Mouse (Mus musculus) ZHBTc4 (cell line): ENCODE results near the gene Cog2.
A peak's percentile ranks its signal among the peaks of the same experiment; 100 is the strongest.

Experiments used
- DNase-seq: peaks from one replicate; pipeline ENCODE4 v3.0.0-alpha.2; 2011; ENCODE audit warnings: low read depth, low spot score

Gene Cog2

GRCm38 (mm10) chr8:124520249-124521080 lies at the start of gene Cog2:
Cog2 (plus strand) TSS chr8:124520767.
- peak; percentile 98 for DNase-seq

- no peak for DNase-seq
Observed at GRCm38 (mm10) chr8:124475690-124476089, 44.9 kb upstream of the Cog2 start.

- DNase-seq = no peak
Observed at GRCm38 (mm10) chr8:124476701-124477100, 43.9 kb upstream of the Cog2 start.

- no peak for DNase-seq
Observed at GRCm38 (mm10) chr8:124479251-124479650, 41.3 kb upstream of the Cog2 start.

- DNase-seq = no peak
Observed at GRCm38 (mm10) chr8:124480321-124480720, 40.2 kb upstream of the Cog2 start.

- no peak for DNase-seq
Observed at GRCm38 (mm10) chr8:124482790-124483189, 37.8 kb upstream of the Cog2 start.

- DNase-seq = peak; percentile 88
Observed at GRCm38 (mm10) chr8:124483356-124484115, 37.0 kb upstream of the Cog2 start.

- DNase-seq = no peak
Observed at GRCm38 (mm10) chr8:124489311-124489710, 31.3 kb upstream of the Cog2 start.

- peak; percentile 71 for DNase-seq
Observed at GRCm38 (mm10) chr8:124489786-124490185, 30.8 kb upstream of the Cog2 start.

GRCm38 (mm10) chr8:124494397-124494796 lies 26.2 kb upstream of the Cog2 start:
- no peak for DNase-seq

GRCm38 (mm10) chr8:124494955-124495354 lies 25.6 kb upstream of the Cog2 start:
- DNase-seq = no peak

GRCm38 (mm10) chr8:124495676-124496075 lies 24.9 kb upstream of the Cog2 start:
- peak; percentile 23 for DNase-seq

- DNase-seq = no peak
Observed at GRCm38 (mm10) chr8:124496266-124496665, 24.3 kb upstream of the Cog2 start.

GRCm38 (mm10) chr8:124496871-124497270 lies 23.7 kb upstream of the Cog2 start:
- no peak for DNase-seq

- DNase-seq = no peak
Observed at GRCm38 (mm10) chr8:124498398-124498797, 22.2 kb upstream of the Cog2 start.

GRCm38 (mm10) chr8:124499236-124499937 lies 21.2 kb upstream of the Cog2 start:
- peak; percentile 49 for DNase-seq

GRCm38 (mm10) chr8:124499938-124500239 lies 20.7 kb upstream of the Cog2 start:
- no peak for DNase-seq

GRCm38 (mm10) chr8:124505626-124506025 lies 14.9 kb upstream of the Cog2 start:
- no peak for DNase-seq

GRCm38 (mm10) chr8:124507572-124508320 lies 12.8 kb upstream of the Cog2 start:
- no peak for DNase-seq

- no peak for DNase-seq
Observed at GRCm38 (mm10) chr8:124508321-124508695, 12.3 kb upstream of the Cog2 start.

- no peak for DNase-seq
Observed at GRCm38 (mm10) chr8:124509156-124509555, 11.4 kb upstream of the Cog2 start.

- no peak for DNase-seq
Observed at GRCm38 (mm10) chr8:124516039-124516438, 4.5 kb upstream of the Cog2 start.
